Mouse (Mus musculus) hindbrain, embryonic 14.5 days (tissue): ENCODE data around the gene Ing1. TPM values are rescaled to one million over a fixed set of nuclear protein-coding genes. Genes with fewer than 3 reads are reported as not detected.
A peak's percentile ranks its signal among the peaks of the same experiment; 100 is the strongest.
"Not testable (repeated sequence)": the region's sequence is repeated elsewhere in the genome, so short reads cannot be mapped to it uniquely, and the experiment has no call there.

Source experiments
- ATAC-seq: fragments of 200-750 bp; cut with Nextera tagmentation; 2 replicates; pipeline ENCODE4 v1.8.0; 2017; ENCODE audit warnings: moderate number of reproducible peaks, mild to moderate bottlenecking, moderate TSS enrichment, moderate library complexity; ENCODE audit not compliant: low FRiP score
- DNase-seq: peaks from one replicate; pipeline ENCODE4 v3.0.0-alpha.2; 2015; ENCODE audit warnings: low spot score
- H3K27ac ChIP-seq: fragments of 300-500 bp; sonication (generic); 2 replicates; pipeline ENCODE4 v1.5.1; 2014; ENCODE audit warnings: mild to moderate bottlenecking, moderate library complexity
- H3K27me3 ChIP-seq: fragments of 300-500 bp; sonication (generic); 2 replicates; pipeline ENCODE4 v1.6.1; 2014; ENCODE audit warnings: mild to moderate bottlenecking, low read length, mixed read lengths; ENCODE audit not compliant: control insufficient read depth, insufficient read depth
- H3K36me3 ChIP-seq: fragments of 300-500 bp; sonication (generic); replicated peaks from 2 replicates; pipeline ENCODE4 v1.6.1; 2014; ENCODE audit not compliant: control insufficient read depth, insufficient read depth
- H3K4me1 ChIP-seq: fragments of 300-500 bp; sonication (generic); replicated peaks from 2 replicates; pipeline ENCODE4 v1.6.1; 2014; ENCODE audit warnings: antibody characterized with exemption, low read length, mixed read lengths; ENCODE audit not compliant: control insufficient read depth, insufficient read depth
- H3K4me2 ChIP-seq: fragments of 300-500 bp; sonication (generic); replicated peaks from 2 replicates; pipeline ENCODE4 v1.6.1; 2014; ENCODE audit warnings: mild to moderate bottlenecking, moderate library complexity
- H3K4me3 ChIP-seq: fragments of 300-500 bp; sonication (generic); replicated peaks from 2 replicates; pipeline ENCODE4 v1.5.1; 2014; ENCODE audit warnings: mild to moderate bottlenecking, low read length
- H3K9ac ChIP-seq: fragments of 300-500 bp; sonication (generic); 2 replicates; pipeline ENCODE4 v1.6.1; 2014
- H3K9me3 ChIP-seq: fragments of 300-500 bp; sonication (generic); 2 replicates; pipeline ENCODE4 v1.6.1; 2016; ENCODE audit warnings: low read length; ENCODE audit not compliant: control insufficient read depth
- WGBS: fragments of 180-500 bp; shearing (Covaris S2); extraction: QIAGEN DNeasy Blood & Tissue Kit; methylation state at CpG from one replicate; pipeline ENCODE4 v1.1.7; 2014; 5-methylcytosine and 5-hydroxymethylcytosine counted together
- polyA plus RNA-seq: library from polyadenylated mRNA; unstranded; fragments of >200 nt; fragmentation: Nextera tagmentation; extraction: Ambion mirVana; gene quantifications from 2 replicates; pipeline ENCODE4 v1.2.1, GENCODE M21; 2014

The Ing1 gene
- polyA plus RNA-seq, 1 experiment from 2014 or later: 37.6 TPM

DNA sequence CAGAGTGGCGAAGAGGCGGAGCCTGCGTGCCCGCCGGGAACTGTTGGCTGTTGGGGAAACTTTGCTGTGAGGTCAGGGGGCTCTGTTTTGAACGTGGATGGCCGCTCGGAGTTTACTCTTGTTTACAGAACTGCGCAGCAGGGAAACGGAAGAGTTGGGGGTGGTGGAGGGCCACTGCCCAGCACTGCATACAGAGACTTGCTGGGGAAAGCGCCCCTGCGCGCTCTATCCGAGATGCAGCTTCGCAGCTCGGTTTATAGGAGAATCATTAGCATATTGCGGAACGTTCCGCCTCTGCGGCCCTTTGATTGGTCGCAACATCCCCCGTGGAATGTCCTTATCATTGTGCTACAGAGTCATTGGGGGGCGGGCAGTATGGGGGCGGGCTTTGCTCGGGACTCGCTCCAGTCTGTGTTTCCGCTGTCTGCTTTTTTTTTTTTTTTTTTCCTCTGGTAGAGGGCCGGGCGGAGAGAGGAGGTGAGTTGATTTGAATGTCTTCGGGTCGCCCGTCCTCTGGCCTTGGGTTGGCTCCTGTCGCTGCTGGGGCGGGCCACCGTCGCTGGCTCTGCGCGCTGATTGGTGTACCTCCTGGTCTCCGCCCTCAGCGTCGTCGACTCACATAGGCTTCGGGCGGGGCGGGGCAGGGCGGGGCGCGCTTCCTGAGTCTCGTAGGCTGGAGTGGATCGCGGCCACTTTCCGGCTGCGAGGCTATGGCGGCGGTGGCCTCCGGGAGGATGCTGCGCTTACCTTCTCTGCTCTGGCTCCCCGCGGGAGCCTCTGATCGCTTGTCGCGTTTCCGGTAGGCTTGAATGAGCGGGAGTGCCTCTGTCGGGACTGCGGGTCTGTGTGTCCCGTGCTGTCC lies 2.6 kb downstream of the Ing1 start:
- Histone ChIP-seq H3K36me3 (peaks cover 15% of the 10 kb centered on the region), H3K27ac (peak overlapping the region; percentile 100), H3K4me3 (peak overlapping the region; percentile 91), H3K4me2 (peak overlapping the region; percentile 65), H3K27me3 (no peaks in the 10 kb centered on the region), H3K4me1 (peaks cover 27% of the 10 kb centered on the region), H3K9me3 (no peaks in the 10 kb centered on the region), H3K9ac (peak overlapping the region; percentile 93)
- under 1% methylated on average over 64 of the region's 67 CpGs for WGBS
- ATAC-seq: peak; percentile 85
- DNase-seq: peak; percentile 96

DNA sequence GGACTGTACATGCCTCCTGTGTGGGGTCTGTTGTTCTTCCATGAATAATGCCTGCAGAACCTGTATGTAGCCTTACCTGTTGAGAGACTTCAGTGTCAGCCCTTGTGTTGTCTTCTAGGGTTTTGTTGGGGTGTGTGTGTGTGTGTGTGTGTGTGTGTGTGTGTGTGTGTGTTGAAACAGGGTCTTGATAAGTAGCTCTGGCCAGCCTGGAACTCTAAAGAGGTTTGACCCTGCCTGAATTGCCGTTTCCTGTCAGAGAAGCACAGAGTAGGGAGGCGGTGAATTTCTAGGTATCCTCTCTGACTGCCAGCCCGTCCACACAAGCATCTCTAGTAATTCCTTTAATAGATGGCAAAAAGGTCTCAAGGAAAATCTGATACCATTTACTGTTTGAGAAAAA lies 4.1 kb downstream of the Ing1 start:
- Histone ChIP-seq H3K4me2 (peak overlapping the region; percentile 65), H3K27me3 (no peaks in the 10 kb centered on the region), H3K9me3 (no peaks in the 10 kb centered on the region), H3K4me1 (peaks cover 19% of the 10 kb centered on the region), H3K36me3 (peaks cover 30% of the 10 kb centered on the region), H3K27ac (no peak overlapping the region), H3K9ac (no peak overlapping the region), H3K4me3 (no peak overlapping the region)
- ATAC-seq (no peak), DNase-seq (no peak)
- 89% methylated on average over 3 of the region's 3 CpGs for WGBS

DNA sequence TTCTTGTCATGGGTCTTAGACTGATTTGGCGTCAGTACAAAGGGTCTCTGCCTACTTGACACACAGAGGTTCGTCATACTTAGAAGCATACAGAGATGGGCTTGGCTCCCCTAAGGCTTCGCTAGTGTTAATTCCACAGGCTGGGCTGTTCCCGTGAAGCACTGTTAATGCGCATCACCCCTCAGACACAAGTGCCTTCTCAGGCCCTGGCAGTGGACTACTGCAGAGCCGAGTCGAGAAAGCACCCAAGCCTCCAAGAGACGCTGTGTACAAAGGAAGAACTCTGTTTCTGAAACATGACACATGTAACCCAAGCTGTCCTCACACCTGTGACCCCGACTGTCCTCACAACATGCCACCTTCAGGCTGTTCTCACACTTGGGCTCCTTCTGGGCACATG lies 4.8 kb downstream of the Ing1 start:
- Histone ChIP-seq H3K27ac (no peak overlapping the region), H3K9ac (no peak overlapping the region), H3K4me3 (no peak overlapping the region), H3K36me3 (peaks cover 34% of the 10 kb centered on the region), H3K27me3 (no peaks in the 10 kb centered on the region), H3K4me2 (no peak overlapping the region), H3K9me3 (no peaks in the 10 kb centered on the region), H3K4me1 (peaks cover 18% of the 10 kb centered on the region)
- 87% methylated on average over 9 of the region's 9 CpGs for WGBS
- no peak for DNase-seq
- ATAC-seq: no peak

DNA sequence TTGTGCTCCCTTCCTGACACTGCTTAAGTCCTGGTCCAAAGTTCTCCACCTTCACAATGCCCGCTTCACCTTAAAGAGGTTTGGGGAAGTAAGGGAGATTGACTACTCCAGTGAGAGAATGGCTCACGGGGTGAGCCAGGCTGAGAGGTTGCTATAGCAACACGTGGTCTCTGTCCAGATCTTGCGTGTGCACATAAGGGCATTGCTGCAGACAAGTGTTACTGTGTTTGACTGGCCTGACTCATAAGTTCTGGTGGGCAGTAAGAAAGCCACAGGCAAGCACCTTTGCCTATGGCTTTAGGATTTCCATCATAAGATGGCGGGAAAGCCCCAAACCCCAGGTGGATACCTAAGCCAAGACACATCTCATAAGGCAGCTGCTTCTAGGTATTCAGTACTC lies 8.9 kb downstream of the Ing1 start:
- WGBS: 83% methylated on average over 5 of the region's 5 CpGs

DNA sequence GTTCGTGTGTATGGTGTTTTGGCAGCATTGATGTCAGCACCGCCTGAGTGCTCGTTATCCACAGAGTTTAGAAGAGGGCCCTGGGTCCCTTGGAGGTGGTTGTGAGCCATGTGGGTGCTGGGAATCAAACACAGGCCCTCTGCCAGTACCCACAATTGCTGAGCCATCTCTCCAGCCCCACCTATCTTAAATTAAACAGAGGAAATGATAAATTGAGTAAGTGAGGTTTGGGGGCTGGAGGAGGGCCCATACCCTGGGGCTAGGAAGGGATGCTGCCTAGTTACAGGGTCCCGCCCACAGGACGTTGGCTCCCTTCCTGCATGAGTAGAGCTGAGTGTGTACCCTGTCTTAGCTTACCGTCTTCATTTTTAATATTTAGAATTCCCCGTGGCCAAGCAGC lies 9.3 kb downstream of the Ing1 start:
- Histone ChIP-seq H3K9me3 (no peaks in the 10 kb centered on the region), H3K27ac (no peak overlapping the region), H3K27me3 (no peaks in the 10 kb centered on the region), H3K4me1 (peaks cover 7% of the 10 kb centered on the region; the same call in 1 of the 2 replicates), H3K4me3 (no peak overlapping the region), H3K4me2 (no peak overlapping the region), H3K9ac (no peak overlapping the region), H3K36me3 (peaks cover 39% of the 10 kb centered on the region)
- ATAC-seq: no peak
- no peak for DNase-seq
- 92% methylated on average over 7 of the region's 7 CpGs for WGBS

More for the DNA sequence above, 8.9 kb downstream of the Ing1 start:
- no peak for DNase-seq
- no peaks in the 10 kb centered on the region for H3K27me3 ChIP-seq
- no peak for ATAC-seq
- peaks cover 12% of the 10 kb centered on the region; the same call in 1 of the 2 replicates for H3K4me1 ChIP-seq
- no peak overlapping the region for H3K27ac ChIP-seq
- H3K4me2 ChIP-seq: no peak overlapping the region
- no peak overlapping the region for H3K4me3 ChIP-seq
- H3K9me3 ChIP-seq: no peaks in the 10 kb centered on the region
- H3K36me3 ChIP-seq: peaks cover 39% of the 10 kb centered on the region
- H3K9ac ChIP-seq: no peak overlapping the region

DNA sequence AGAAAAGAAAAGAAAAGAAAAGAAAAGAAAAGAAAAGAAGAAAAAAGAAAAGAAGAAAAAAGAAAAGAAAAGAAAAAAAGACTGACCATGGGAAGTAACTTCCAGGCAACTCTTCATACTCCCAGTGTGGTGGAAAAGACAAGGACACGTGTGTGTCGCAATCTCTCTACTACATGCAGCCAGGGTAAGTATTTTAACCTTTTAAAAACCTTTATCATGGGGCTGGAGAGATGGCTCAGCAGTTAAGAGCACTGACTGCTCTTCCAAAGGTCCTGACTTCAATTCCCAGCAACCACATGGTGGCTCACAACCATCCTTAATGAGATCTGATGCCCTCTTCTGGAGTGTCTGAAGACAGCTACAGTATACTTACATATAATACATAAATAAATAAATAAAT lies 12.8 kb downstream of the Ing1 start:
- not testable (repeated sequence) for DNase-seq, H3K4me1 ChIP-seq, H3K27me3 ChIP-seq, ATAC-seq, H3K27ac ChIP-seq, H3K4me2 ChIP-seq, H3K9ac ChIP-seq, H3K9me3 ChIP-seq, H3K4me3 ChIP-seq
- H3K36me3 ChIP-seq: peaks cover 22% of the 10 kb centered on the region
- 92% methylated on average over 2 of the region's 2 CpGs for WGBS

DNA sequence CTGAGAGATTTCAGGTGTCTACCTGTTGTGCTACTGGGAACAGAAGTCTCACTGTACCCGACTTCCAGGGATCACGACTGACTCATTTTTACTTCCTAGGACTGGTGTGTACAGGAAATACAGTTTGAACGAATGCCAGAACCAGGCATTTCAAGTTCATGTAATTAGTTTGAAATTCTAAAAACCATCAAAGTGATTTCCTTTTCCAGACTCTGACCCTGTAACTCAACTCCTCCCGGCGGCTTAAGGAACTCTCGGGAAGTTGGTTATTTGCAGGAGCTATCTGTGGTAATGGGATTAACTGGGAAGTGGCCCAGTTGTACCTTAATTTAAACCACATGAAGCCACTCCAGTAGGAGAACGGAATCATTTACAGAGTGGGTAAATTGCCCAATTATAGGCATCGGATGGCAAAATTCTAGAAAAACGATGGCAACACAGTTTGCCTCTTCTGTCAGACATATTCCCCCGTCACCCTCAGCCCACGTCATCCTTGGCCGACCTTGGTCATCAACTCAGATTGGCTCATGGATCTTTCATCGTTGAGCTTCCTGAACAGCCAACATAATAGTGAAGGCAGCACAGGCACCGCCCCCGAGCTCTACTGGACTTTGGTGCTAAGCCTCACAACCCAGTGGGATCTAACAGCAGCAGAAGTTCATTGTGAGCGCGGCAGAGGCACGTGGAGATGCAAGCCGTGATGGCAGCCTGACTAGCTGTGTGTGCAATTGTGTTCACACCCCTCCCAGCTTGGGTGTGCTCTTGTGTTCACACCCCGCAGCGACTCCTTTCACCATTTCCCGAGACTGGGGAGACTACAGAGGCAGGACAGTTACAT lies 14.1 kb downstream of the Ing1 start:
- no peak for DNase-seq
- Histone ChIP-seq H3K9me3 (no peaks in the 10 kb centered on the region), H3K27me3 (no peaks in the 10 kb centered on the region), H3K9ac (no peak overlapping the region), H3K4me3 (no peak overlapping the region), H3K27ac (no peak overlapping the region), H3K36me3 (peaks cover 9% of the 10 kb centered on the region), H3K4me2 (no peak overlapping the region), H3K4me1 (no peaks in the 10 kb centered on the region)
- 93% methylated on average over 22 of the region's 22 CpGs for WGBS
- no peak for ATAC-seq

DNA sequence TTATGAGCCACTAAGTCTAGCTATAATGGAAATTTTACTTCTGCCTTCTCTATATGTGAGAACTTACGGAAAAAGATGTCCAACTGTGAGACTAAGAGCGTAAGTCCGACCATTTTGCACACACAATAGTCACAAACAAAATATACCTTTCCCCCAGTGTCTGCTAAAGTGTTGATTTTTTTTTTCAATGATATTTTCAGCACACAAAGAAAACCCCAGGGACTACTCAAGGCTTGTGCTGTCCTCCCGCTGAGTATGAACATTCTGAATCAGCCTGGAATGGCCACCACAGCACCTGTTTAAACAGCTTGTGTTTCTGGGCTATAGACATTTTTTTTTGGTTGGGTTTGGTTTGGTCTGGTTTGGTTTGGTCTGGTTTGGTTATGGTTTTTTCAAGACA lies 15.4 kb downstream of the Ing1 start:
- DNase-seq (no peak), ATAC-seq (no peak)
- 93% methylated on average over 4 of the region's 4 CpGs for WGBS

DNA sequence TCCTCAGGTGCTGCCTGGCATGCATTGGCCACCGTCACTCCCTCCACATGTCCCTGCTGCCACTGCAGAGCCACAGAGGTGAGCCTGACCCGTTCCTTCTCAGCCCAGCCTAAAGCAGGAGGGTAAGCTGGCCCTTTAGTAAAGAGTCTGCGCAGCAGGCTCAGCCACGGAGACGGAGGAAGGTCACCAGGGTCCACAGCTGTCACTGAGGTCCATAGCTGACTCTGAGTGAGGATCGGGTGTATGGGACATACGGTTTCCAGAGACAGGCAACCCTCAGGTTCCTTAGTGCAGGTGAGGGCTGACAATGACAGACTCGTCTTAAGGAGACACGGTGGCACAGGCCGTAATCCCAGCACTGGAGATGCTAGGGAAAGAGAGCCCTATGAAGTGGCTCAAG lies 16.6 kb downstream of the Ing1 start:
- Histone ChIP-seq H3K9me3 (no peaks in the 10 kb centered on the region), H3K4me1 (no peaks in the 10 kb centered on the region), H3K4me3 (no peak overlapping the region), H3K36me3 (peaks cover 2% of the 10 kb centered on the region), H3K27me3 (no peaks in the 10 kb centered on the region), H3K27ac (no peak overlapping the region), H3K9ac (no peak overlapping the region), H3K4me2 (no peak overlapping the region)
- no peak for DNase-seq
- no peak for ATAC-seq
- WGBS: 91% methylated on average over 10 of the region's 10 CpGs

More for the DNA sequence above, 15.4 kb downstream of the Ing1 start:
- H3K27me3 ChIP-seq: no peaks in the 10 kb centered on the region
- no peaks in the 10 kb centered on the region for H3K9me3 ChIP-seq
- H3K4me3 ChIP-seq: no peak overlapping the region
- H3K36me3 ChIP-seq: peaks cover 5% of the 10 kb centered on the region
- no peaks in the 10 kb centered on the region for H3K4me1 ChIP-seq
- no peak overlapping the region for H3K9ac ChIP-seq
- H3K4me2 ChIP-seq: no peak overlapping the region
- no peak overlapping the region for H3K27ac ChIP-seq
